Mouse (Mus musculus) lung, adult 2 months (tissue): Measurements from ENCODE around the gene Srpr.

ENCODE experiments used
- CTCF ChIP-seq: fragments of 200-500 bp; IDR thresholded peaks from 2 replicates; pipeline ENCODE4 v1.5.1; 2011; ENCODE audit warnings: mild to moderate bottlenecking, low read length, control low read depth; ENCODE audit not compliant: insufficient read depth
- POLR2A ChIP-seq: fragments of 200-500 bp; IDR thresholded peaks from 2 replicates; pipeline ENCODE4 v1.6.1; 2011; ENCODE audit warnings: low read depth, mild to moderate bottlenecking, control low read depth, low read length, borderline replicate concordance; ENCODE audit errors: extremely low read depth

GRCm38 (mm10) chr9:35211573-35212511 is 11.9 kb downstream of the Srpr start:
- TF ChIP-seq POLR2A (no peak), CTCF (no peak)
